In the genomic region with DNA sequence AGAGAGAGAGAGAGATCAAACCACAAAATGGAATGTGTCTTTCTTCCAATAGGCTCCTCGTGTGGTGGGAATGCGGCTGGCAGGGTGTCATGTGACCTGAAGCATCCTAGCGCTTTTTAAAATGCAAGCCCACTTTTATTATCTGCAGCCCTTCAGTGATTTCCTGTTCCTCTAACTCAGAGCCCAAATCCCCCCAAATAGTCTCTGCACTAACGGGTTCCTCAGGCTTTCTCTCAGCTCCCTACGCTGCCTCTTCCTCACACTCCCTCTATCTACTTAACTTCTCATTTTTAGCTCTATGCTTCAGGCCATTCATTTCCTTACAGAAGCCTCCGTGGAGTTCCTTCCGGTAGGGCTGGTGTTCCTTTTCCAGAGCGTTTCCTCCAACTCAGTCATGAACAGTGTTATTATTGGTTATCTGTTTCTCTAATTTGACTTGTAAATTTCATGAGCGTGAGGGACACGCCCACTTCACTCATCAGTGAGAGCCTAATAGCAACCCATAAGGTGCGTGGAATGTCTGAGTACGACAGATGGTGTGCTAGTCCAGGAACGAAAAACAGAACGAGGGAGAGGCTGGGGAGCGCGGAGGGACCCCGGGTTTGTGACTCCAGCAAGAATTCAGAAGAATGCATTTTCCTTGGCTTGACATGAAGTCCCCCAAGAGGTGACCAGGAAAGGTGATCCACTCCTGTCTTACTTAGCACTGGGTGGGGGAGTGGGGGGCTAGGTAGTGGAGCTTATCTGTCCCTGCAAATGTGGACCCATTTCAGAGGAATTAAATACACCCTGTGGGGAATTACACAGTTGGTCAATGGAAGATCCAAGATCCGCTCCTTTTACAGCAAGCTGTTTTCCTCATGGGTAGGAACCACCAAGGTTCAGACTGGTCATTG, we compare ENCODE assay signal across 8 mouse cellular contexts. TPM values are rescaled to one million over a fixed set of nuclear protein-coding genes. Genes with fewer than 3 reads are reported as not detected.
DNase-seq lines count a peak whose midpoint lies in the region; ATAC-seq and TF ChIP-seq lines count a peak whose summit lies in the region.

No protein-coding gene starts in this region.

- 16% methylated on average over 18 of the region's 18 CpGs for WGBS in heart, embryonic 12.5 days
- WGBS in forebrain, embryonic 12.5 days, result 29% methylated on average over 18 of the region's 18 CpGs
- 18% methylated on average over 18 of the region's 18 CpGs for WGBS in kidney, postnatal 0 days

- H3K27ac ChIP-seq in heart, embryonic 12.5 days (ENCODE audit: poor library complexity, severe bottlenecking), result 0 out of 2 replicates have a peak overlapping the region, but pooled peaks have one; percentile 14
- peak overlapping the region; percentile 70 for H3K27ac ChIP-seq in forebrain, embryonic 12.5 days
- H3K27ac ChIP-seq in kidney, postnatal 0 days, result 0 out of 2 replicates have a peak overlapping the region, but pooled peaks have one; percentile 25

- no peaks in the 10 kb centered on the region for H3K27me3 ChIP-seq in heart, embryonic 12.5 days (replicated peaks)
- H3K27me3 ChIP-seq in forebrain, embryonic 12.5 days, result 0 out of 2 replicates have a peak, but pooled peaks cover 4% of the 10 kb centered on the region
- H3K27me3 ChIP-seq in kidney, postnatal 0 days (ENCODE audit: insufficient read depth, low read length), result no peaks in the 10 kb centered on the region

- H3K9ac ChIP-seq in heart, embryonic 12.5 days, result peak overlapping the region; percentile 29; the same call in 1 of the 2 replicates
- no peak overlapping the region for H3K9ac ChIP-seq in forebrain, embryonic 12.5 days
- no peak overlapping the region for H3K9ac ChIP-seq in kidney, postnatal 0 days (ENCODE audit: low read depth, low read length)

- intact Hi-C loops in heart, postnatal 14 days (cut with DNase I), result no loop called here

- no peaks in the 10 kb centered on the region for H3K9me3 ChIP-seq in heart, embryonic 12.5 days (replicated peaks)
- no peaks in the 10 kb centered on the region for H3K9me3 ChIP-seq in forebrain, embryonic 12.5 days
- no peaks in the 10 kb centered on the region for H3K9me3 ChIP-seq in kidney, postnatal 0 days (replicated peaks; ENCODE audit: low read length)

- H3K36me3 ChIP-seq in heart, embryonic 12.5 days, result no peaks in the 10 kb centered on the region
- H3K36me3 ChIP-seq in forebrain, embryonic 12.5 days (replicated peaks), result no peaks in the 10 kb centered on the region
- no peaks in the 10 kb centered on the region for H3K36me3 ChIP-seq in kidney, postnatal 0 days (ENCODE audit: insufficient read depth, low read length)

- H3K4me3 ChIP-seq in heart, embryonic 12.5 days, result peak overlapping the region; percentile 42
- H3K4me3 ChIP-seq in forebrain, embryonic 12.5 days (replicated peaks), result peak overlapping the region; percentile 23
- 0 out of 2 replicates have a peak overlapping the region, but pooled peaks have one; percentile 14 for H3K4me3 ChIP-seq in kidney, postnatal 0 days (replicated peaks; ENCODE audit: low read depth, low read length)

- no peak for DNase-seq in heart, postnatal 14 days
- peak; percentile 71 for DNase-seq in ZHBTc4 (ENCODE audit: low read depth, low spot score)
- peak; percentile 67 for DNase-seq in kidney, postnatal 0 days (ENCODE audit: low spot score)
- DNase-seq in lung, postnatal 25 days (ENCODE audit: low spot score), result peak; percentile 40
- DNase-seq in spleen, adult 18-20 months, result peak; percentile 23 to 33
- no peak for DNase-seq in testis, postnatal 14 days (ENCODE audit: low spot score)

- H3K4me1 ChIP-seq in heart, embryonic 12.5 days (replicated peaks), result peaks cover 12% of the 10 kb centered on the region
- peaks cover 19% of the 10 kb centered on the region for H3K4me1 ChIP-seq in forebrain, embryonic 12.5 days
- H3K4me1 ChIP-seq in kidney, postnatal 0 days (replicated peaks; ENCODE audit: insufficient read depth, low read length), result no peaks in the 10 kb centered on the region

- TF ChIP-seq CTCF in kidney, postnatal 0 days (IDR thresholded peaks at IDR 0.05; ENCODE audit: low read depth), result no peak

- peak; percentile 73; the same call in 1 of the 2 replicates for ATAC-seq in heart, embryonic 12.5 days (ENCODE audit: insufficient number of reproducible peaks, low FRiP score)
- peak; percentile 66 for ATAC-seq in forebrain, embryonic 12.5 days (ENCODE audit: low FRiP score)
- peak; percentile 18; the same call in 1 of the 2 replicates for ATAC-seq in kidney, postnatal 0 days (replicated peaks; ENCODE audit: low FRiP score, low read depth)

- H3K4me2 ChIP-seq in heart, embryonic 12.5 days, result peak overlapping the region; percentile 79
- peak overlapping the region; percentile 53 for H3K4me2 ChIP-seq in forebrain, embryonic 12.5 days
- H3K4me2 ChIP-seq in kidney, postnatal 0 days (ENCODE audit: low read length), result peak overlapping the region; percentile 63

RNA-seq across cellular contexts. Expression of a gene that starts 38.2 kb away (rescaled TPM):
- 120 TPM in 2 replicates for polyA plus RNA-seq in heart, embryonic 12.5 days (2016; fragmentation: Nextera tagmentation; extraction: Ambion mirVana)
- 10 to 100 TPM; 43.6 to 43.8 TPM for total RNA-seq in heart, postnatal 14 days (2021)
- polyA plus RNA-seq in forebrain, embryonic 12.5 days (2016; fragmentation: Nextera tagmentation; extraction: Ambion mirVana), result 301 and 313 TPM in 2 replicates
- 111 and 120 TPM in 2 replicates for polyA plus RNA-seq in kidney, postnatal 0 days (2015; fragmentation: Nextera tagmentation; extraction: Ambion mirVana)

Comparison
In these comparisons a context has a peak if more than half of its experiments do, and no peak if none do; other contexts are left out.
1. ATAC-seq: peak in every context shown above with its lines; median percentile 73 in heart, embryonic 12.5 days; 66 in forebrain, embryonic 12.5 days; 18 in kidney, postnatal 0 days.
2. H3K27ac ChIP-seq: peak in every context shown above with its lines; median percentile 70 in forebrain, embryonic 12.5 days; 25 in kidney, postnatal 0 days; 14 in heart, embryonic 12.5 days.
3. DNase-seq: peak in ZHBTc4 (single experiment), kidney, postnatal 0 days (single experiment), lung, postnatal 25 days (single experiment) and spleen, adult 18-20 months (2 of 2); none in heart, postnatal 14 days (0 of 2) and testis, postnatal 14 days (single experiment).
4. Peak in every context shown above with its lines, with median percentiles within 50 percentile points of each other: H3K4me2 ChIP-seq and H3K4me3 ChIP-seq.